Comparison of ENCODE assay signal across 8 mouse cellular contexts in genomic region chr19:8718357-8718756, GRCm38 (mm10). TPM values are rescaled to one million over a fixed set of nuclear protein-coding genes. Genes with fewer than 3 reads are reported as not detected.
DNase-seq lines count a peak whose midpoint lies in the region; ATAC-seq and TF ChIP-seq lines count a peak whose summit lies in the region.

No protein-coding gene starts in this region.

- no peaks in the 10 kb centered on the region for H3K27me3 ChIP-seq in midbrain, embryonic 10.5 days (ENCODE audit: low read depth, poor library complexity, severe bottlenecking)
- H3K27me3 ChIP-seq in midbrain, embryonic 16.5 days (ENCODE audit: control insufficient read depth, insufficient read depth, low read depth, low read length) = no peaks in the 10 kb centered on the region
- H3K27me3 ChIP-seq in liver, postnatal 0 days (ENCODE audit: insufficient read depth, low read length) = no peaks in the 10 kb centered on the region
- no peaks in the 10 kb centered on the region for H3K27me3 ChIP-seq in spleen, adult 2 months (ENCODE audit: control insufficient read depth, insufficient read depth, low read length)

- peak; percentile 93 for TF ChIP-seq CTCF in liver, postnatal 0 days (IDR thresholded peaks at IDR 0.05; ENCODE audit: low read depth)
- TF ChIP-seq CTCF in spleen, adult 2 months (IDR thresholded peaks at IDR 0.05; ENCODE audit: extremely low read depth, insufficient read depth, insufficient read length, insufficient replicate concordance) = peak; percentile 67; the same call in 1 of the 2 replicates

- no peaks in the 10 kb centered on the region for H3K36me3 ChIP-seq in midbrain, embryonic 10.5 days
- no peaks in the 10 kb centered on the region for H3K36me3 ChIP-seq in midbrain, embryonic 16.5 days (ENCODE audit: control insufficient read depth, insufficient read depth, low read length)
- no peaks in the 10 kb centered on the region for H3K36me3 ChIP-seq in liver, postnatal 0 days (replicated peaks; ENCODE audit: insufficient read depth, low read length)
- H3K36me3 ChIP-seq in spleen, adult 2 months (ENCODE audit: control insufficient read depth, insufficient read depth, low read length) = no peaks in the 10 kb centered on the region

- 70% methylated on average over 3 of the region's 3 CpGs for WGBS in midbrain, embryonic 10.5 days
- WGBS in midbrain, embryonic 16.5 days = 77% methylated on average over 3 of the region's 3 CpGs
- WGBS in liver, postnatal 0 days (ENCODE audit: insufficient replicate concordance) = 54% methylated on average over 3 of the region's 3 CpGs
- 44% methylated on average over 3 of the region's 3 CpGs for WGBS in spleen, adult 2 months

- H3K4me1 ChIP-seq in midbrain, embryonic 10.5 days = peaks cover 17% of the 10 kb centered on the region
- peaks cover 20% of the 10 kb centered on the region for H3K4me1 ChIP-seq in midbrain, embryonic 16.5 days (ENCODE audit: control insufficient read depth, insufficient read depth, low read length)
- peaks cover 29% of the 10 kb centered on the region for H3K4me1 ChIP-seq in liver, postnatal 0 days (ENCODE audit: insufficient read depth)
- no peaks in the 10 kb centered on the region for H3K4me1 ChIP-seq in spleen, adult 2 months (ENCODE audit: control insufficient read depth, insufficient read depth, insufficient read length)

- no peak for TF ChIP-seq POLR2A in spleen, adult 2 months (IDR thresholded peaks at IDR 0.05; ENCODE audit: low read depth, low read length)

- no peak overlapping the region for H3K4me2 ChIP-seq in midbrain, embryonic 16.5 days (ENCODE audit: low read length)
- H3K4me2 ChIP-seq in liver, postnatal 0 days (ENCODE audit: low read depth, low read length) = 0 out of 2 replicates have a peak overlapping the region, but pooled peaks have one; percentile 4

- peak; percentile 60 to 68 for DNase-seq in cerebellum, adult 18-20 months
- no peak for DNase-seq in cerebellum, adult 8-10 months
- peak; percentile 50 for DNase-seq in midbrain, embryonic 10.5 days (ENCODE audit: low spot score)
- DNase-seq in adrenal gland, postnatal 14 days = peak; percentile 84
- peak; percentile 56 for DNase-seq in gastrocnemius, postnatal 10 days
- peak; percentile 82 for DNase-seq in liver, postnatal 0 days
- peak; percentile 69 to 74 for DNase-seq in spleen, adult 2 months (ENCODE audit: low read depth in 1 of 2, low spot score in 2 of 2)

- TF ChIP-seq EP300 in liver, postnatal 0 days (IDR thresholded peaks at IDR 0.05; ENCODE audit: low read depth) = no peak

- no peaks in the 10 kb centered on the region for H3K9me3 ChIP-seq in midbrain, embryonic 10.5 days (replicated peaks)
- H3K9me3 ChIP-seq in midbrain, embryonic 16.5 days (replicated peaks; ENCODE audit: control insufficient read depth, low read length, poor library complexity, severe bottlenecking) = no peaks in the 10 kb centered on the region
- H3K9me3 ChIP-seq in liver, postnatal 0 days (ENCODE audit: low read length) = no peaks in the 10 kb centered on the region

- no peak overlapping the region for H3K27ac ChIP-seq in midbrain, embryonic 10.5 days (replicated peaks)
- H3K27ac ChIP-seq in midbrain, embryonic 16.5 days (ENCODE audit: low read length) = no peak overlapping the region
- no peak overlapping the region; the same call in 1 of the 2 replicates for H3K27ac ChIP-seq in liver, postnatal 0 days (ENCODE audit: low read depth)
- no peak overlapping the region for H3K27ac ChIP-seq in spleen, adult 2 months (ENCODE audit: insufficient read depth, low read length)

- no peak overlapping the region for H3K4me3 ChIP-seq in midbrain, embryonic 10.5 days
- no peak overlapping the region for H3K4me3 ChIP-seq in midbrain, embryonic 16.5 days (ENCODE audit: low read depth, low read length)
- H3K4me3 ChIP-seq in liver, postnatal 0 days (ENCODE audit: low read depth, low read length) = no peak overlapping the region
- H3K4me3 ChIP-seq in spleen, adult 2 months (ENCODE audit: extremely low read depth, insufficient read depth, insufficient read length) = no peak overlapping the region

- H3K9ac ChIP-seq in midbrain, embryonic 16.5 days (ENCODE audit: low read depth, low read length) = no peak overlapping the region
- no peak overlapping the region for H3K9ac ChIP-seq in liver, postnatal 0 days (replicated peaks)

- no peak for ATAC-seq in midbrain, embryonic 16.5 days
- ATAC-seq in liver, postnatal 0 days = no peak

RNA-seq across cellular contexts. Expression of gene Slc3a2, which starts 4.8 kb away (rescaled TPM):
- 139 and 144 TPM in 2 replicates for polyA plus RNA-seq in midbrain, embryonic 10.5 days (2016; fragmentation: Nextera tagmentation; extraction: Ambion mirVana)
- polyA plus RNA-seq in midbrain, embryonic 16.5 days (2015; fragmentation: Nextera tagmentation; extraction: Ambion mirVana) = 176 and 182 TPM in 2 replicates
- 178 and 199 TPM in 2 replicates for total RNA-seq in adrenal gland, postnatal 14 days (2021)
- total RNA-seq in gastrocnemius, postnatal 10 days (2021) = 10 to 100 TPM; 29.4 to 36.7 TPM
- 64.4 and 68.0 TPM in 2 replicates for polyA plus RNA-seq in liver, postnatal 0 days (2015; fragmentation: Nextera tagmentation; extraction: Ambion mirVana)
- 122 and 129 TPM in 2 replicates for polyA plus RNA-seq in spleen, adult 2 months (2012; rRNA removed)

RNA-seq across cellular contexts. Expression of gene Wdr74, which starts 17.3 kb away (rescaled TPM):
- 105 and 121 TPM in 2 replicates for polyA plus RNA-seq in midbrain, embryonic 10.5 days (2016; fragmentation: Nextera tagmentation; extraction: Ambion mirVana)
- polyA plus RNA-seq in midbrain, embryonic 16.5 days (2015; fragmentation: Nextera tagmentation; extraction: Ambion mirVana) = 93.1 and 95.9 TPM in 2 replicates
- 50.8 and 68.2 TPM in 2 replicates for total RNA-seq in adrenal gland, postnatal 14 days (2021)
- total RNA-seq in gastrocnemius, postnatal 10 days (2021) = 10 to 100 TPM; 26.5 to 27.4 TPM
- 36.0 and 36.8 TPM in 2 replicates for polyA plus RNA-seq in liver, postnatal 0 days (2015; fragmentation: Nextera tagmentation; extraction: Ambion mirVana)
- polyA plus RNA-seq in spleen, adult 2 months (2012; rRNA removed) = 26.2 and 30.2 TPM in 2 replicates

RNA-seq across cellular contexts. Expression of gene 1700092M07Rik, which starts 22.2 kb away (rescaled TPM):
- polyA plus RNA-seq in midbrain, embryonic 10.5 days (2016; fragmentation: Nextera tagmentation; extraction: Ambion mirVana) = 3.2 and 3.3 TPM in 2 replicates
- polyA plus RNA-seq in midbrain, embryonic 16.5 days (2015; fragmentation: Nextera tagmentation; extraction: Ambion mirVana) = 1.2 and 1.8 TPM in 2 replicates
- total RNA-seq in adrenal gland, postnatal 14 days (2021) = 2.3 and 2.4 TPM in 2 replicates
- total RNA-seq in gastrocnemius, postnatal 10 days (2021) = under 1 TPM in 1 of 2 experiments, not detected in 1; 0.65 TPM
- 0.31 and 0.43 TPM in 2 replicates for polyA plus RNA-seq in liver, postnatal 0 days (2015; fragmentation: Nextera tagmentation; extraction: Ambion mirVana)
- polyA plus RNA-seq in spleen, adult 2 months (2012; rRNA removed) = not detected in 2 replicates

RNA-seq across cellular contexts. Expression of gene Stx5a, which starts 22.9 kb away (rescaled TPM):
- 94.9 and 103 TPM in 2 replicates for polyA plus RNA-seq in midbrain, embryonic 10.5 days (2016; fragmentation: Nextera tagmentation; extraction: Ambion mirVana)
- polyA plus RNA-seq in midbrain, embryonic 16.5 days (2015; fragmentation: Nextera tagmentation; extraction: Ambion mirVana) = 122 and 123 TPM in 2 replicates
- 77.9 and 90.8 TPM in 2 replicates for total RNA-seq in adrenal gland, postnatal 14 days (2021)
- 10 to 100 TPM; 35.6 to 46.3 TPM for total RNA-seq in gastrocnemius, postnatal 10 days (2021)
- 36.3 and 37.5 TPM in 2 replicates for polyA plus RNA-seq in liver, postnatal 0 days (2015; fragmentation: Nextera tagmentation; extraction: Ambion mirVana)
- polyA plus RNA-seq in spleen, adult 2 months (2012; rRNA removed) = 52.8 and 53.0 TPM in 2 replicates

RNA-seq across cellular contexts. Expression of gene Nxf1, which starts 38.5 kb away (rescaled TPM):
- 253 and 282 TPM in 2 replicates for polyA plus RNA-seq in midbrain, embryonic 10.5 days (2016; fragmentation: Nextera tagmentation; extraction: Ambion mirVana)
- polyA plus RNA-seq in midbrain, embryonic 16.5 days (2015; fragmentation: Nextera tagmentation; extraction: Ambion mirVana) = 146 and 169 TPM in 2 replicates
- 110 and 120 TPM in 2 replicates for total RNA-seq in adrenal gland, postnatal 14 days (2021)
- total RNA-seq in gastrocnemius, postnatal 10 days (2021) = 10 to 100 TPM; 40.8 to 61.8 TPM
- 47.9 and 49.9 TPM in 2 replicates for polyA plus RNA-seq in liver, postnatal 0 days (2015; fragmentation: Nextera tagmentation; extraction: Ambion mirVana)
- polyA plus RNA-seq in spleen, adult 2 months (2012; rRNA removed) = 80.2 and 104 TPM in 2 replicates
